Mouse (Mus musculus): ENCODE measurements at regions not wholly inside any gene's neighbourhood (a gene's known extent, or its start where the extent isn't known, plus 50 kb on each side); places are given as distances from the start of the nearest gene placed in this dataset.

DNA sequence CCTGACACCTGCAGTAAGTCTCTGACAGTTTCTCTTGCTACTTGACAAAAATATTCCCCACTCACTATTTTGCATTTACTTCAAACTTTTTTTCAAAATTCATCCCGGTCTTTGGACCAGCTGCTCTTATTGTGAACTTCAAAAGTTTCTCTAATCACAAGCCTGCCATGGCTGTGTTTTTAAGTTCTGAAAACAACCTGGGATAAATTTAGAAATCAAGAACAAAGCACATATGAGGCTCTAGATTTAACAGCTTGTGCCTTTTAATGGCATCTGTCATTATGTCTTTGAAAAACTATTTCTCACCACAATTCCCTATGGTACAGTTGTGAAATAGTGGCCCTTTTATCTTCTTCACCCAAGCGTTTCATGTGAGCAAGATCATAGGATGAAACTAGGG, 232.4 kb upstream of the Kcnd2 start:
- DNase-seq (ENCODE audit: low spot score in 2 of 2): peak; percentile 6 to 68

DNA sequence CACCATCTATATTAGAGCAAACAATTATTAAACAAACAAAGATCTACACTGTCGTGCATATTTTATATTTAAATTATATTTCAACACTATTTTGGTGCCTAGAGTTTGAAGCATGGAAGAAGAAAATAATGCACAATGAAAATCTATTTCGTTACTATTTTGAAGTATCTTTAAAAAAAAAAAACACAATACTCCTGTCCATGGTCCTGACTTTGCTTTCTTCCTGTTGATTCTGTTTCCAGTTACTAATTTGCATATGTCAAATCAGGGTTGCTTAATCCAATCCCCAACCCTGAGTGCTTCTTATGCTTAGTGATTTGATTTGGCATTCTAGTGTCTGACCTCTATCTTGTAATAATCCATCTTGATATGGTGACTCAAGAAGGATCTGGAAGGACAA, 210.2 kb upstream of the Kcnd2 start:
- DNase-seq (ENCODE audit: low spot score in 2 of 2): no peak

DNA sequence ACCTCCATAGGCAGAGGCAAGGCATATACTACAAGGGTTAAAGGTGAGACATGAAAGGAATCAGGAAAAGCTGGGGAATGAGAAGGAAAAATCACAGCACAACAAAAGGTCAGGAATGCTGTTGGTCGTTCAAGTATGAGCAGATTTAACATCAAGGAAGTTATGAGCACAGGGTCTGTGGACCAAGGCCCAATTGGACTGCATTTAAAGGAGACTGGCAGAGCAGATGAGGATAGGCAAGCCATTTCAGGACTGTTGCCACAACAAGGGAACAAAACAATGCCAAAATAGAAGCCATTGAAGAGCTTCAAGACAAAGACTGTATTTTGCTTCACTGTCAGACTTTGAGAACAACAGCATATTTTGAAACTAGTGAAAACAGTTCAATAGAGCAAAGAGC, 167.4 kb upstream of the Kcnd2 start:
- no peak for DNase-seq (ENCODE audit: low spot score in 2 of 2)

GRCm38 (mm10) chr6:21093015-21093414, 122.3 kb upstream of the Kcnd2 start:
- DNase-seq (ENCODE audit: low spot score in 2 of 2): no peak

DNA sequence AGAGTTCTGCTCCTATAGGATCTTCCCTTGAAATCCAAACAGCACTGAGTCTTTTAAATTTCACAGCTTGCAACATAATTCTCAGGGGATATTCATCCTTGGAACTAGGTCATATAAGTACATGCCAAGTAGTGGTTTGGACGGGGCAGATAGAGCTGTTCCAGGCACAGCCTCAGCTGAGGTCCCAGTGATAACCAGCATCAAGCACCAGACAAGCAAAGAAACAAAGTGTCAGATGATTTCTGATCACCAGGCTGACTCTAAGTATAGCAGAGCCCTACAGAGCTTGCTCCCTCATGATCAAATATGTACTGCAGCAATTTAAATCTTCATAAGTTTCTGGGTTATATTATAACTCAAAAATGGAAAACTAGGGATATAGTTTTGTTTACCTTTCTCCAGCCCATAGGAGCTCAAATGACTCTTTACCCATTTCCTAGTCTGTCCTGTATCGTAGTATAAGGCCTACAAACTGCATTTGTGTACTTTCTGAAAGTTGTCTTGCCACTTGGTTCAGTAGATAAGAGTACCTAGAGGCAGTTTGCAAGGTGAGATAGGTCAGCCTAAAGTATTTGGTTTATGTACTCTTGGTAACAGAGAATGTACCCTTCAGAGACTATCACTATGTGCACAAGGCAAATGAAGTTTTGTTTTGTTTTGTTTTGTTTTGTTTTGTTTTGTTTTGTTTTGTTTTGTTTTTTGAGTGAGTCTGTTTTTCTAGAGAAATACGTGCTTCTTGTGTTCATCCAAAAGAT, 103.9 kb upstream of the Kcnd2 start:
- DNase-seq (ENCODE audit: low spot score in 2 of 2): no peak

- no peak for DNase-seq (ENCODE audit: low spot score in 2 of 2)
Measured at GRCm38 (mm10) chr6:21122119-21122518, 93.2 kb upstream of the Kcnd2 start.

DNA sequence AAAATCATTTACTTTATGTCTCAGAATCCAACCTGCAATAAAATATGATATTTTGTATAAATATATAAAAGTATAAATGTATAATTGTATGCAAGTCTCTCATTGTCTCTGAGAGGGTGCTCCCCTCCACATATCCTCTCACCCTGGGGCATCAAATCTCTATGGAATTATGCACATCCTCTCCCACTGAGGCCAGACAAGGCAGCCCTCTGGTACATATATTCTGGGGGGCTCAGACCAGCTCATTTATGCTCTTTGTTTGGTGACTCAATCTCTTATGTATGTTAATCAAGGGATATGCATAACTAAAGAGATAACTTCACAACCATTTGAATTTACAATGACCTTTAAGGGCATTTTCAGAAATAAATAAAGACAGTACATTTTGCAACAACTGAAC, 92.5 kb upstream of the Kcnd2 start:
- no peak for DNase-seq (ENCODE audit: low spot score in 2 of 2)

Measured in layer of hippocampus, adult 18-20 months (tissue).